Mouse (Mus musculus) left cerebral cortex, postnatal 14 days (tissue): ENCODE measurements around the gene Axl. TPM values are rescaled to one million over a fixed set of nuclear protein-coding genes. Genes with fewer than 3 reads are reported as not detected.
A peak's percentile ranks its signal among the peaks of the same experiment; 100 is the strongest.

Experiments
- DNase-seq, 2 experiments: peaks; one replicate each; pipeline ENCODE4 v3.0.0; 2021 to 2022; ENCODE audit warnings: low spot score in 2 of 2, mixed read lengths in 1 of 2
- intact Hi-C: fragments of 180-260 bp; cut with DNase I; formaldehyde crosslinking; loops from one replicate; pipeline ENCODE4 v1.15.1; 2025
- microRNA-seq, 2 experiments: library from miRNA; unstranded; fragments of <30 nt; microRNA quantifications; one replicate each; pipeline ENCODE4 v1.2.0; 2022
- total RNA-seq, 2 experiments: library from RNA; stranded (reverse); gene quantifications; 2 replicates each; pipeline ENCODE4 v1.2.3; 2021

Axl gene
- total RNA-seq, 2 experiments from 2014 or later = 35.9 to 38.8 TPM

DNA sequence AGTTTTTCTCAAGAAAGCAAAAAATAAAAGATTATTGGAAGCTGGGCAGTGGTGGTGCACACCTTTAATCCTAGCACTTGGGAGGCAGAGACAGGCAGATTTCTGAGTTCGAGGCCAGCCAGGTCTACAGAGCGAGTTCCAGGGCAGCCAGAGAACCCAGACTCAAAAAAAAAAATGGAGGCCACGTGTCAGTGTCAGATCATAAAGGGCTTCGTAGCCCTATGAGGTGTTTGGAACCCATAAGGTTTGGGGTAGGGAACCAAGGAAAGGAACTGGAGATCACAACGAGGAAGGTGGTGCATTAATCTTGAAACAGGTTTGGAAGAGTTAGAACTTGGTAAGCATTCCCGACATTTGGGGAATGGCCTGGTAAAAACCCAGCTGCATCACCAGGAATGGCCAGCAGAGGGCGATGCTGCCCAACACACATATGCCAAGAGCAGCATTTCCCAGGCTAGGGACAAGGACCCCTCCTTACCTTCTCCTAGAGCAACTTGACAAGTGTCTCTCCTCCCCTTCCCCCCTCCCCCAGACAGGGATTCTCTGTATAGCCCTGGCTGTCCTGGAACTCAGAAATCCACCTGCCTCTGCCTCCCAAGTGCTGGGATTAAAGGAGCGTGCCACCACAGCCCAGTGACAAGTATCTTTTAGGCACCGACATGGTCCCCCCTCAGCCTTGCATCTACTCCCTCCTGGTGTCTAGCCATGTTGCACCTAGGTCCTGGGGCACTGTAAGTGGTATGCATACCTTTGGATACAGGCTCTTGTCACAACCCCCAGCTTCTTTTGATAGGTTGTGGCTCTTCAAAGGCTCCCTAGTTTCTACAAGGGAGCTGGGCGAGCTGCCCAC is 68.5 kb downstream of the Axl start:
- intact Hi-C loops = no loop called here
- DNase-seq = peak; percentile 81 to 85

- DNase-seq = peak; percentile 95 to 97
- intact Hi-C loops = no loop called here
These were observed 69.6 kb downstream of the Axl start, which contains the start of gene Ccdc97 for GRCm38 (mm10) chr7:25718788-25719417. TSS of gene Ccdc97 (minus strand) at chr7:25719088.

DNA sequence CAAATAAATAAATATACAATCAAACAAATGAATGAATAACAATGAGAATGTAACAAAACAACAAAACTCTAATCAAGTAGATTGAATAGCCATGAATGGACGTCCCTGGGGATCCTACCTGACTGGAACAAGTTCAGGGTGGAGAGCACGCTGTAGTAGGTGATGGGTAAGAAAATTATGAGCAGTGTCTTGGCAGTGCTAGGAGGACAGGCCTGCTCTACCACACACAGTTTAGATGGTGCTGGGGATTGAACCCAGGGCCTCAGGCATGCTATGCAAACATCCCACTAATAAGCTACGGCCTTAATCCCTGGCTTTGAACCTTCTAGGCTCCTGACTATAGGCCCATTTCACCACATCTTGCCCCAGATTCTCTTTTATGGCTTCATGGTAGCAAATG is 71.0 kb downstream of the Axl start:
- intact Hi-C loops = no loop called here
- DNase-seq = no peak

- DNase-seq = no peak
- intact Hi-C loops = no loop called here
These were observed 72.7 kb downstream of the Axl start for GRCm38 (mm10) chr7:25715731-25716271.

DNA sequence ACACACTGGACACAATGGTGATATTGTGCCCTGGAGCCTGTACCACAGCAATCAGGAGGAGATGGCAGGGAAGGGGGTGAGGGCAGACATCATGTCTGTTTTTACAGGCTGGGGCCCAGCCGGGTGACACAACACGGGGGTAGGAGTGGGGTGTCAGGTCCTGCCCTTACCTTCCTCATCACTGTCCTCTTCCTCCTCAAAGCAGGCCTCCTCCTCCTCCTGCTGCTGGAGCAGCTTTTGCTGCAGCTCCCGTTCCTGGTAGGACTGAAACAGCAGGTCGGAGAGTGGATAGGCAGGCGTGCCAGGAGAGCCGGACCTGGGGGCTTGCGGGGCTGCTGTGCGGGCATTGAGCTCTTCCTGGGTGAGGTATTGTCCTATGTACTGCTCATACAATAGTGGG is 73.9 kb downstream of the Axl start:
- intact Hi-C loops = no loop called here
- no peak for DNase-seq

- intact Hi-C loops = no loop called here
- no peak for DNase-seq
These were observed 75.7 kb downstream of the Axl start for GRCm38 (mm10) chr7:25712801-25713200.

DNA sequence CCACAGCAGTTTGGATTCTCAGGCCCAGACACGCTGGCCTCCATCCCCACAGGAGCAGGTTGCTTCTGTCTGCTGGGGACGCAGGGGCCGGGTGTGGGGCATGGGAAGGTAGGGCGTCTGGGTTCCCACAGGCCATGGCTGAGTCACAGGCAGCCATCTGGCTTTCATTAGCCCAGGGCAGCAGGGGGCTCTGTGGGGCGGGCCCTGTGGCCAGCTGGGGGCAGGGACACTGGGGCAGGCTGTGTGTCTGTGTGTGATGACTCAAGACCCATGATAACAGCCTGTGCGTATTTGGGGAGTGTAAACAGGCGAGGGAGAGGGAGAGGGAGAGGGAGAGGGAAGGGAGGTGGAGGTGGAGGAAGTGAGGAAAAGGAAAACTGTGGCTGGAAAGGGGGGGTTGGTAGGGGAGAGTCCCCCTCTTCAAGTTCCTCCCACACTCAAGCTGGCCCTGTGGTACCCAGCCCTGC is 76.7 kb downstream of the Axl start:
- no peak for DNase-seq
- intact Hi-C loops = no loop called here

DNA sequence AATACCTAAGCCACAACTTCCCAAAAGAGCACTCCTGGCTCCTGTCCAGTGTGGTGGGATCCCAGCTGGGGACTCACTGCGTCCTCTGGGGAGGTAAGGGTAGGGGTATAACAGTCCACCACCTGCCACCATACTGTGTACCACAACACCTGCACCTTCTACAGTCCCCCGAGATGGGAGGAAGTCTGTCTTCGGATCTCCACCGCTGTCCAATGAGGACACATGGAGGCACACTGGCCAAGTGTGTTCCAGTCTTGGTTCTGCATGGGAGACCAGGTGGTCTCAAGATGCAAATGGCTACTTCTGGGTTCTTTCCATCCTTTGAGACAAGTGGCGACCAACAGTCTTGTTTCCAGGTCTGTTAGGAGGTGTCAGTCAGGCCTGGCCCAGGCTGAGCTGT is 77.3 kb downstream of the Axl start:
- intact Hi-C loops = no loop called here
- DNase-seq = no peak

DNA sequence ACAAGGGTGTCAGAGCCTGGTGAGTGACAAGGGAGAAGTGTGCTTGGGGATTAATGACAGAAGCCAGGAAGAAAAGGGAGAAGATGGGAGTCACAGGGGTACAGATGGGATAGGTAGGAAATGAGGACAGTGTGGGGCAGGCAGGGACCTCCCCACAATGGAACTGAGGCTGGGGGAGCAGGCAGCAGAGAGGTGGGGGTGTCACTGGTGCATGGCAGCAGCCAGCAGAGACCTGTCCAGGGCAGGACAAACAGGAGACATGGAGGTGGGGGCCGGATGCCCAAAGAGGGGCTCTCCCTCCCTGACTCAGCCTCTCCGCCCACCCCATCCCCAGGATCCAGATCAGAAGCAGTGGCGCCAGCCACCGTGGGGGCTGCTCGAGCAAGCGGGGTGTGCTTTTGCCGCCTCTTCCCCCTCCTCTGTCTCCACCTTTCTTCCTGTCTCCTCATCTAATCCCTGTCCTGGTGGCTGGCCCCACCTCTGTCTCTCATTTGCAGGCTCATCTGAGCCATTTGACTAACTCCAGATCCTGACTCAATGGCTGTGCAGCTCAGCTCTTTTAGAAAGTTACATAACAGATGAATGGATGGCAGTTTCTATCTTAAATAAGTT is 77.9 kb downstream of the Axl start:
- intact Hi-C loops = no loop called here
- DNase-seq = peak; percentile 54 to 58

- peak; percentile 53 to 56 for DNase-seq
- intact Hi-C loops = no loop called here
These were observed 78.5 kb downstream of the Axl start for GRCm38 (mm10) chr7:25709961-25710360.

- intact Hi-C loops = no loop called here
- no peak for DNase-seq
These were observed 80.8 kb downstream of the Axl start for GRCm38 (mm10) chr7:25707581-25708292.

Small RNA genes within 50 kb of the gene (microRNA-seq; reads per million reads assigned to microRNA genes)
- 0 reads per million in 2 experiments for gene Gm24865

Other genes starting within 250 kb of the Axl start
- gene Ceacam2, start 248.8 kb downstream of the Axl start, total RNA-seq = under 1 TPM; 0.29 to 0.63 TPM
- gene Erich4, start 172.8 kb downstream of the Axl start, total RNA-seq = not detected
- 10 to 100 TPM; 35.7 to 39.6 TPM for gene Dmac2, start 169.3 kb downstream of the Axl start, total RNA-seq
- gene B3gnt8, start 162.1 kb downstream of the Axl start, total RNA-seq = 1 to 10 TPM in 1 of 2 experiments, under 1 TPM in 1; 0.91 to 1.0 TPM
- gene Bckdha, start 129.7 kb downstream of the Axl start, total RNA-seq = 10 to 100 TPM; 32.0 to 32.7 TPM
- 10 to 100 TPM; 22.6 to 23.9 TPM for gene Exosc5, start 129.5 kb downstream of the Axl start, total RNA-seq
- gene Tmem91, start 113.5 kb downstream of the Axl start, total RNA-seq = 10 to 100 TPM; 40.2 to 48.8 TPM
- 10 to 100 TPM; 25.5 to 30.1 TPM for gene B9d2, start 107.9 kb downstream of the Axl start, total RNA-seq
- gene Tgfb1, start 101.7 kb downstream of the Axl start, total RNA-seq = 10 to 100 TPM; 10.9 to 11.1 TPM
- gene Ccdc97, start 69.6 kb downstream of the Axl start, total RNA-seq = 10 to 100 TPM; 56.2 to 56.7 TPM
- gene Hnrnpul1, start 33.9 kb downstream of the Axl start, total RNA-seq = 100 to 1,000 TPM; 102 to 103 TPM
- 1 to 10 TPM; 3.5 to 4.6 TPM for gene Cyp2s1, start 28.2 kb upstream of the Axl start, total RNA-seq
- gene Cyp2b10, start 108.9 kb upstream of the Axl start, total RNA-seq = under 1 TPM; 0.27 to 0.44 TPM